Mouse (Mus musculus) CH12F3 (cell line): ENCODE data around the gene Olfr924.
"Not testable (repeated sequence)": the region's sequence is repeated elsewhere in the genome, so short reads cannot be mapped to it uniquely, and the experiment has no call there.

ENCODE experiments used
- in situ Hi-C: fragments of 300-500 bp; cut with MboI; formaldehyde crosslinking; loops from 2 replicates; pipeline ENCODE4 v1.14.3; 2020; ENCODE audit warnings: low sequenced_read_pairs

The Olfr924 gene

DNA sequence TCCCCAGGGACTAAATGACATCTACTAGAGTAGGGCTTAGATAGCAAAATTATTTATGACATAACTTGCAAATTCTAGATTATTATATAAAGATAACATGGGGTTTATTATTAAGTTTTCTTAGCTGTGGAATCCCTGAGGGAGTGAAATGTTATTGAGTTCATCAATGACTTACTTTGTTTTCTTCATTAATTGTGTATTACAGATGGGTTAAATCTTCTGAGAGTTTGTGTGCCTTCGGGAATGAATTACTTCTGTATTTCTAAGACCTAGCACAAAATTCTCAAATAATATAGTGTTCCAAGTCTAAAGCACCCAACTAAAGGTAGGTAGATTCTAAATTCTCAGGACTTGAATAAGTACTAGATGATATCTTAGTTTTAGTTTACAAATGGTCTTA lies at the start of gene Olfr924:
Gene Olfr924 (plus strand): TSS at position 301 of the 400 bp plus-strand sequence.
- in situ Hi-C loops = no loop called here

DNA sequence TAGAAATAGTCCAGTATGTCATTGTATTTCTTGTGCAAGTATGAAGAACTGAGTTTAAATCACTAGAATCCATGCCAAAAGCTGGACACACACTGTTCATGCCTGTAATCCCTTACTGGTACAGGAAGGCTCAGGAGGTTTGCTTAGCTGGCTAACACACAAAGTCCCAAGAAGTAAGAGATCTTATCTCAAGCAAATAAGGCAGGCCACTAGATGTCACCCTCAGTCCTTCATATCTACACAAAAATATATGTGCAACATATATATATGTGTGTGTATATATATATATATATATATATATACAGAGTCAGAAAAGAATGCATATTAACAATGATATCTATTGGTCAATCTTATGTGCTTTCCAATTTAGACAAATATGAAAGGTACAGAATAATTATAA lies 38.6 kb upstream of the Olfr924 start:
- in situ Hi-C loops = no loop called here

DNA sequence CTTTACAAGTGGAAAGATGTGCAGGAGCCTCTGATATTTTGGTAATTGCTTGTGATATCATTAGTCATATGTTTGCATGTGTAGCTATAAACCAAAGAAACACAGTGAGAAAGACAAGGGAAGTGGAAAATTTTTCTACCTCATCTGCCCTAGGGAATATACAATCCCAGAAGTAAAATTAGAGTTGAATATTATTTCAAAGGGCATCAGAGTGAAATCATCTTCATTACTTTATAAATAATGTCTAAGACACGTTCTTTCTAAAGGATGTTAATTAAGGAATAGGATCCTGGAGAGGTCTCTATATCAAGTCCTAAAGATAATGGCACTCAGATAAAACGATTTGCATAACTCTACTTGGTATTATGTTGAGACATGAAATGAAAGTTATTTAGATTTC lies 29.9 kb upstream of the Olfr924 start, which contains the start of gene Olfr922:
Gene Olfr922 (plus strand): TSS at position 301 of the 400 bp plus-strand sequence.
- in situ Hi-C loops = no loop called here

DNA sequence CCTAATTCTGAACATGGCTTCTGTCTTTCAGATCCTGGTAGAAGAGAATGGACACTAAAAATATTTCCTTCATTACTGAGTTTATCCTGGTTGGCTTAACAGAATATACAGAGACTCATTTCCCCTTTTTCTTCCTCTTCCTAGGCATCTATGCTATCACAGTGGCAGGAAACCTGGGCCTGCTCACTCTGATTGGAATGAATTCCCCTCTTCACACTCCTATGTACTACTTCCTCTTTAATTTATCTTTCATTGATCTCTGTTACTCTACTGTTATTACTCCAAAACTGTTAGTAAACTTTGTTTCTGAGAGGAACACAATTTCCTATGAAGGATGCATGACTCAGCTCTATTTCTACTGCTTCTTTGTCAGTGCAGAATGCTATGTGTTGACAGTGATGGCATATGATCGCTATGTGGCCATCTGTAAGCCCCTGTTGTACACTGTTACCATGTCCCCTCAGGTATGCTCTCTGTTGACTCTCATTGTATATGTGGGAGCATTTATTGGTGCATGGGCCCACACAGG lies 28.7 kb upstream of the Olfr924 start:
- in situ Hi-C loops = no loop called here

DNA sequence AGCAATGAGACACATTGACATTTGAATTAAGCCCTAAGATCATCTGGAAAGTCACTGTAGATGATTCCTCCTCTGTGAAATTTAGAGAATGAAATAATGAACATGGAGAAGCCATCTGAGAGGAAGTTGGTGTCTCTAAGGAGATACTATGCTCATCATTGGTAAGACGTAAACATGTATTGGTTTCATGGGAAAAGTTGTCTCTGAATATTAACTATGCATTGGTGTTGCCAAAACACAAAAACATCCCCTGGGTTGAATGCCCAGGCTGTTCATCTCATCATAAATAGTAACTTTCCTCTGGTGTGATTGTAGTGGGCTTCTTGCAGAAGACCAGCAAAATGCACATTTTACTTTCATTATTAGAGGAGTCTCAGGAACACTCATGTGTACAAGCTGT lies 18.0 kb upstream of the Olfr924 start, which contains the start of gene Olfr923:
Gene Olfr923 (plus strand): TSS at position 301 of the 400 bp plus-strand sequence.
- in situ Hi-C loops = no loop called here

DNA sequence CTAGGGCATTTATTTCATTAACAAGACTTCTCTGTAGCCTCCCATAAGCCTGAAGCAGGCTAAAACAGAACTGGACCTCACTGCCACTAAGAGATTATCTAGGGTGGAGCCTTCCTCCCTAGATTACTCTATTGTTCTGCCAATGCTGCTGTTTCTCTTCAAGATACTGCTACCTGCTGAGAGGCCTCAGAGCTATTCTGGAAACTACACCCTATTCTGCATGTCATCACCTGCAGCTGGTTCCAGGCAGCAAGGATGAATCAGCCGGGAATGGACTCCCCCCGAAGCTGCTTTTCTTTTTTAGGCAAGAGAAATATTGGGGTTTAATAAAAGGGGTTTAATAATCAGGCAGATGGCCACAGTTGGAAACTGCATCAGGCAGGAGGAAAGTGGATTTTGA lies 11.2 kb upstream of the Olfr924 start:
- in situ Hi-C loops = no loop called here

DNA sequence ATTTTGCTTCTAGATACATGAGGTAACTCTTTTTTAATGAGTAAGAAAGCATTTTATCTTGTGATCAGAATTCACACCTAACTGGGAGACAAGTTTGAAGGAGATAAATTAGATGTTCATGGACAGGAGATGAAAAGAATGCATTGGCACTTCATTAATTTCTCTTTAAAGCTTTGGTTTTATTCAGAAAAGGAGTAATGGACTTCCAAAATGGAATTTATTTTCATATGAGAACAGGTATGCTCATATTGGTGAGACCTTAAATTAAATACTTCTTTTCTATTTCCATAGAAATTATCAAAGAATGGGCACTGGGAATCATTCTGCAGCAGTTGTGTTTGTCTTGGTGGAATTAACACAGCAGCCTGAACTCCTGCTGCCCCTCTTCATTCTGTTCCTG lies 10.5 kb downstream of the Olfr924 start, which contains the start of gene Olfr26:
Gene Olfr26 (plus strand): TSS at position 301 of the 400 bp plus-strand sequence.
- in situ Hi-C loops = no loop called here

DNA sequence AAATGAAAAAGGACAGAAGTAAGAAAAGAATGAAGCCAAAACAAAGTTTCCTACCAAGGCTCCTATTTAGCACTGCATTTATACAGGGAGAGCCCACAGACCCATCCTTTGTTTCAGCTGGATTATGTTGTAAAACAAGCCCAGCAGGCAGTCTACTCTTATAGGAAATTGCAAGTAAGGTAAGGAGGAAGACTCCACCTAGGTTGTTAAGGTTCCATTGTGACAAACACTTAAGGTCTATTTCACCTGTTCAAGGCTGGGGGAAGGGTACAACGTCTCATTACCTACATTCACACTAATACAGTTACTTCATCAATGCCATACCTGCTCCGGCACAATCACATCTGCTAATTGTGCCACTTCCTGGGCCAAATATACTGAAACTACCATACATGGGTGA lies 30.6 kb downstream of the Olfr924 start:
- in situ Hi-C loops = not testable (repeated sequence)

DNA sequence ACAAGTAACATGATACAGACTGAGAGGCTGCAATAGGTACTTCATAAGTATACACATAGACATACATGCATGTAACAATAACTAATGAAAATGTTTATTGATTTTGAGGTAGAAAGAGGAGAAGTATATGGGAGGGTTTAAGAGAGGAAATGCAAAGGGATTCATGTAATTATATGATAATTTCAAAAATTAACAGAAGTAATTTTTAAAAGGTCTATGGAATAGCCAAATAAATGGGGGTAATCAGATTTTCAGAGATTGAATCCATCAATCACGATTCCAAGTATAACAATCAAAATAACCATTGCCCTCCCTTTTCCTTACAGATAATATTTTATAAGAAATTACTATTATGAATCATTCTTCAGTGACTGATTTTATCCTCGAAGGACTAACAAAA lies 32.6 kb downstream of the Olfr924 start, which contains the start of gene Olfr926:
Gene Olfr926 (plus strand): TSS at position 301 of the 400 bp plus-strand sequence.
- in situ Hi-C loops = no loop called here
